Mouse (Mus musculus) heart, adult 2 months (tissue): ENCODE data around the gene Pcdh7. TPM values are rescaled to one million over a fixed set of nuclear protein-coding genes. Genes with fewer than 3 reads are reported as not detected.

ENCODE experiments used
- DNase-seq, 2 experiments: peaks; one replicate each; pipeline ENCODE4 v3.0.0; 2021
- H3K27ac ChIP-seq: fragments of 200-600 bp; 2 replicates; pipeline ENCODE4 v1.8.1; 2022
- H3K27me3 ChIP-seq: fragments of 200-500 bp; 2 replicates; pipeline ENCODE4 v1.6.1; 2012; ENCODE audit warnings: mild to moderate bottlenecking, low read length, inconsistent platforms, mixed read lengths; ENCODE audit not compliant: control insufficient read depth, insufficient read depth
- H3K36me3 ChIP-seq: fragments of 200-500 bp; 2 replicates; pipeline ENCODE4 v1.6.1; 2012; ENCODE audit warnings: low read length, inconsistent platforms; ENCODE audit not compliant: control insufficient read depth, insufficient read depth
- H3K4me1 ChIP-seq: fragments of 200-500 bp; 2 replicates; pipeline ENCODE4 v1.6.1; 2011; ENCODE audit warnings: low read length; ENCODE audit not compliant: control insufficient read depth, insufficient read depth
- H3K4me3 ChIP-seq: fragments of 200-600 bp; 2 replicates; pipeline ENCODE4 v1.8.1; 2022
- H3K79me2 ChIP-seq: fragments of 200-500 bp; replicated peaks from 2 replicates; pipeline ENCODE4 v1.6.1; 2012; ENCODE audit warnings: mild to moderate bottlenecking, inconsistent platforms, low read length, moderate library complexity, mixed read lengths; ENCODE audit not compliant: control insufficient read depth, insufficient read depth
- H3K9ac ChIP-seq: fragments of 200-500 bp; 2 replicates; pipeline ENCODE4 v1.6.1; 2012; ENCODE audit warnings: low read depth, mild to moderate bottlenecking, control low read depth, inconsistent platforms, low read length, mixed read lengths
- CTCF ChIP-seq: fragments of 200-600 bp; IDR thresholded peaks from 2 replicates; pipeline ENCODE4 v1.8.1; 2022; ENCODE audit warnings: antibody characterized with exemption, mild to moderate bottlenecking, moderate library complexity
- EP300 ChIP-seq: fragments of 200-500 bp; IDR thresholded peaks from 2 replicates; pipeline ENCODE4 v1.6.1; 2011; ENCODE audit warnings: low read depth, low read length, control low read depth; ENCODE audit not compliant: insufficient read depth
- POLR2A ChIP-seq: fragments of 200-500 bp; IDR thresholded peaks from 2 replicates; pipeline ENCODE4 v1.6.1; 2011; ENCODE audit warnings: mild to moderate bottlenecking, low read depth, low read length, control low read depth; ENCODE audit not compliant: insufficient read depth
- WGBS: fragments of 180-500 bp; shearing (Covaris S2); methylation state at CpG from one replicate; pipeline ENCODE4 v1.1.7; 2018; 5-methylcytosine and 5-hydroxymethylcytosine counted together
- intact Hi-C: fragments of 180-260 bp; cut with DNase I; formaldehyde crosslinking; loops from one replicate; pipeline ENCODE4 v1.15.1; 2025
- polyA plus RNA-seq: library from polyadenylated mRNA; depleted of rRNA; stranded (reverse); fragments of >200 nt; gene quantifications from 2 replicates; pipeline ENCODE4 v1.2.3, GENCODE M21; 2012
- total RNA-seq, 2 experiments: library from RNA; stranded (reverse); gene quantifications; 2 replicates each; pipeline ENCODE4 v1.2.3; 2021

Pcdh7 gene
- total and polyA plus RNA-seq, 3 experiments: 44.0 to 107 (median 82.7) TPM

DNA sequence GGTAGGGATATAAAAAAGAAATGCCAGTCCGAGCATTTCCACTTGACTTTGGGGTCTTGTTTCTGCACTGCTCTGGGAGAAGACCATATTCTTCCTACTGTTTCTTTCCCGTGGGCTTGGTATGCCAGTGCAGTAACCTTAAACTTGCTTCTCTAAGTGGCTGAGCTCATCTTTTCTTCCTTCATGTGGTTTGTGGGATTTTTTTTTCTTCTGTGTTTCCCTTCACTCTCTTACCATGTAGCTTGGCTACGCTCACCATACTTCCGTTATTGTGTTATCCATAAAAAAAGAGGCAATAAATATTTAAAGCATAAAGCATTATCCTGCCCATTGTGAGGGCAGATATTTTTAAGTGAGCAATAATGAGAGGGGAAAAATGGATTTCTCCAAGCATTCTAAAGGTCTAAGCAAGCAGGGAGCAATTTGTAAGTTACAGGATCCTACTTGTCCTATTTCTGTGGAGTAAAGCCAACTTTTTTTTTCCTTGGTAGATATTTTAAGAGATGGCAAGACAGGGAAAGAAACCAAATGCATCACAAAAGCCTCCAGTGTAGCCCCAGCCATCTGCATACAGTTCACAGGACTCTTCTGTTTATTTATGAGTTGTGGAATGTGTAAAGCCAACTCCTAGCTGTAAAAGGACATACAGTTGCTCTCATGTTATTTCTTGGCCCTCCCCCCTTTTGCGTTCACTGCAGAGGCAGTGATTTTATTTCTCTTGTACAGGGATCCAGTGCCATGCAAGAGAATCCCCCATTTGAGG lies 123.8 kb downstream of the Pcdh7 start:
- Histone ChIP-seq H3K36me3 (no peaks in the 10 kb centered on the region), H3K4me3 (no peak overlapping the region), H3K9ac (no peak overlapping the region), H3K27ac (no peak overlapping the region), H3K27me3 (no peaks in the 10 kb centered on the region), H3K4me1 (no peaks in the 10 kb centered on the region), H3K79me2 (no peaks in the 10 kb centered on the region)
- intact Hi-C loops: no loop called here
- TF ChIP-seq CTCF: no peak
- no peak for TF ChIP-seq POLR2A
- TF ChIP-seq EP300: no peak
- no peak for DNase-seq
- WGBS: 71% methylated on average over 5 of the region's 5 CpGs

DNA sequence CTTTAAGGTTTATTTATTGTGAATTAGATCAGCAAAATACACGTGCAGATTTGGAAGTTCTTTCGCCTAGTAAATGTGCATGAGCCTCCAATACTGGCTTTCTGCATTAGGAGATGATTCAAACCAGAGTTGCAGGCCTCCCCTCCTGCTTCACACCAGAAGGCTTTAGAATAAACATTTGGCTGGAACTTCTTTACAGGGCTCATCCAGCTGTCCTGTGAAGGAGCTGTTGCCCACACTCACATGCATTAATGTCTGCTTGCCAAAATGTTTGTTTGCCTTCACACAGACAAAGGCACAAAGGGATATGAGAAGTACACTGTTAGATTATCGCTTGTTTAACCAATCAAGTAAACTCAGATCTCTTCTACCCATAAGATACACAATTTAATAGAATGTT lies 129.7 kb downstream of the Pcdh7 start:
- H3K79me2 ChIP-seq: no peaks in the 10 kb centered on the region
- intact Hi-C loops: no loop called here
- WGBS: 65% methylated on average over 3 of the region's 3 CpGs

DNA sequence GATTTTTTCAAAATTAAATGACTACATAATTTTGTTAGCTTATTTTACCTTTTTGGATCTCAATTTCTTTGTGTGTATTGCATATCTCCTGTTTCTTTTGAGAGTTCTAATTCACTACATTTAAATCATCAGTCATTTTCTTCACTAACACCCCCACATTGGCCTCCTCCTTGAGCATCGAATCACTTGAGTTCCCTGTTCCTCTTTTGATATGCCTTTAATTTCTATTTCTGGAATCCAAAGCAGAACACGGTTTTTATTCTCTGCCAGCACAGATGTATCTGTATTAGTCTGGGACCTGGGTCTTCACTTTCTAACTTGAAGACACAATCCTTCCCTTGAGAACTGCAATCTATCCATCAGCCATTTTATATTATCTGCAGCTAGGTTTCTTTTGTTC lies 132.3 kb downstream of the Pcdh7 start:
- no peaks in the 10 kb centered on the region for H3K79me2 ChIP-seq
- DNase-seq: no peak
- no peak overlapping the region for H3K27ac ChIP-seq
- H3K27me3 ChIP-seq: no peaks in the 10 kb centered on the region
- no peak overlapping the region for H3K9ac ChIP-seq
- peaks cover 1% of the 10 kb centered on the region; the same call in 1 of the 2 replicates for H3K4me1 ChIP-seq
- H3K36me3 ChIP-seq: peaks cover 3% of the 10 kb centered on the region; the same call in 1 of the 2 replicates
- intact Hi-C loops: no loop called here
- H3K4me3 ChIP-seq: no peak overlapping the region
- TF ChIP-seq EP300: no peak
- no peak for TF ChIP-seq CTCF
- no peak for TF ChIP-seq POLR2A
- WGBS: 39% methylated on average over 2 of the region's 2 CpGs

More for the DNA sequence above, 129.7 kb downstream of the Pcdh7 start:
- no peak overlapping the region for H3K27ac ChIP-seq
- H3K36me3 ChIP-seq: peaks cover 3% of the 10 kb centered on the region; the same call in 1 of the 2 replicates
- no peak overlapping the region for H3K9ac ChIP-seq
- H3K27me3 ChIP-seq: no peaks in the 10 kb centered on the region
- peaks cover 1% of the 10 kb centered on the region; the same call in 1 of the 2 replicates for H3K4me1 ChIP-seq
- DNase-seq: no peak
- TF ChIP-seq CTCF (no peak), EP300 (no peak), POLR2A (no peak)
- H3K4me3 ChIP-seq: no peak overlapping the region

DNA sequence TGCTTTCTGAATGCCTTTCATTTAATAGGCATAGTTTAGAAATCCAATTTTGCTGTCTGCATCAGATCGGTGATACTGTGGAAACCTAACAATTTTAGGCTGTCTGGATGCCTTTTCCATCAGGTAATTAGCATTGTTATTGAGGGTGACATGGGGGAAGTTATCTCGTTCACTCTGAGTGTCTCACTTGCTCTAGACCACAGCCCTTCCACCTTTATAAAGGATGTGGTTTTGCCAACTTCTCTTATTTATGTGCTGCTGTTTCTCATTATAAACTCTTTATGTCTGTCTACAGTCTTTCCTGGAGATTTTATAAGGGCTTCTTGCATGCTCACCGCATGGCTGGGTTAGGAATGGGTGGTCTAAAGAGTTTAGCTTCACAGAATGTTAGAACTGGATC lies 139.5 kb downstream of the Pcdh7 start:
- no peak for DNase-seq
- no peak overlapping the region for H3K4me3 ChIP-seq
- no peaks in the 10 kb centered on the region for H3K4me1 ChIP-seq
- no peaks in the 10 kb centered on the region for H3K79me2 ChIP-seq
- WGBS: 67% methylated on average over 3 of the region's 3 CpGs
- H3K27me3 ChIP-seq: no peaks in the 10 kb centered on the region
- TF ChIP-seq EP300 (no peak), CTCF (no peak), POLR2A (no peak)
- H3K9ac ChIP-seq: no peak overlapping the region
- H3K27ac ChIP-seq: no peak overlapping the region
- intact Hi-C loops: no loop called here
- no peaks in the 10 kb centered on the region for H3K36me3 ChIP-seq

DNA sequence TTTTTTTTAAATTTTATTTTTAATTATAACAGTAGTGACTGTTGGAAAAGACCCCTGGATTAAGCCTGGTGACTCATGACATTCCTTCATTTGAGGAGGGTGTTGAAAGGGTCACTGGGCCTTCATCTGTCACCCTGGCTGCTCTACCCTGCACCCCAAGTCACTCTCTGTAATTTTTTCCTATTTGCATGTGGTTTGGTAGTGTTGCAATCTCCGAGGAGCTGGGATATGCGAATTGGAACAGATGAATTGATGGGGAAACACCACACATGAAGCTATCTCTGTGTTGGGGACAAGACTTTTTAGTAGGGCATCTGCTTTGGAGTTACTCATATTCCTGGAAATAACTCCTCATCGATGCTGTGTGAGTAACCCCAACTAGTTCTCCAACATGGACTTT lies 146.5 kb downstream of the Pcdh7 start:
- Histone ChIP-seq H3K36me3 (peaks cover 2% of the 10 kb centered on the region; the same call in 1 of the 2 replicates), H3K27me3 (no peaks in the 10 kb centered on the region), H3K79me2 (no peaks in the 10 kb centered on the region), H3K9ac (no peak overlapping the region), H3K4me1 (no peaks in the 10 kb centered on the region), H3K27ac (no peak overlapping the region), H3K4me3 (no peak overlapping the region)
- WGBS: 69% methylated on average over 3 of the region's 3 CpGs
- no peak for DNase-seq
- intact Hi-C loops: no loop called here
- TF ChIP-seq POLR2A (no peak), CTCF (no peak), EP300 (no peak)

DNA sequence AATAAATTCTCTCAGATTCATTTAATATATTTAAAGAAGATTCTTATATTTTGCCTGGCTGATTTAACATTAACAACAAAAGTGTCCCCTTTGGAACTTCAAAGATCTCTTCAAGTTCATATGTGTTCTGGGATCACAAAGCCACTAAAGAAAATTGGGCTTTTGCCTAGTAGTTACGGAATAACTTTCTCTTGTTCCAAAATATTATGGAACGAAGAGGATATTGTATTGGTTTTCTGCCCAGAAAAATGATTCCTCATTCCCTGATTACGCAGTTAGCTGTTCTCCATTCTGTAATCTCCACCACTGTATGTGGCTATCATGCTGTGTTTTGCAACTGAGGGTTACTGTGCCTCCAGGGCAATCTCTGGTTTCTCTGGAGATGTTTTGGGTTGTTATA lies 147.5 kb downstream of the Pcdh7 start:
- TF ChIP-seq CTCF (no peak), POLR2A (no peak), EP300 (no peak)
- intact Hi-C loops: no loop called here
- no peak overlapping the region for H3K4me3 ChIP-seq
- no peak overlapping the region for H3K27ac ChIP-seq
- no peaks in the 10 kb centered on the region for H3K4me1 ChIP-seq
- no peaks in the 10 kb centered on the region for H3K27me3 ChIP-seq
- H3K9ac ChIP-seq: no peak overlapping the region
- no peak for DNase-seq
- H3K79me2 ChIP-seq: no peaks in the 10 kb centered on the region
- peaks cover 2% of the 10 kb centered on the region; the same call in 1 of the 2 replicates for H3K36me3 ChIP-seq
- 55% methylated on average over 3 of the region's 3 CpGs for WGBS
